Mouse (Mus musculus): Measurements from ENCODE around the gene Zmat5. TPM values are rescaled to one million over a fixed set of nuclear protein-coding genes. Genes with fewer than 3 reads are reported as not detected.
A peak's percentile ranks its signal among the peaks of the same experiment; 100 is the strongest.

Gene Zmat5
- polyA plus RNA-seq, 1 experiment from 2014 or later: 76.7 TPM

- H3K27me3 ChIP-seq: no peaks in the 10 kb centered on the region
- H3K4me1 ChIP-seq (replicated peaks): peaks cover 23% of the 10 kb centered on the region
- H3K36me3 ChIP-seq: peaks cover 89% of the 10 kb centered on the region
- no peak overlapping the region for H3K27ac ChIP-seq
- no peak for ATAC-seq (ENCODE audit: insufficient number of reproducible peaks, insufficient read depth, low FRiP score, low TSS enrichment, low read depth)
- H3K9ac ChIP-seq (replicated peaks): no peak overlapping the region
- no peak overlapping the region for H3K4me2 ChIP-seq
- H3K4me3 ChIP-seq (replicated peaks): no peak overlapping the region
- no peaks in the 10 kb centered on the region for H3K9me3 ChIP-seq
- WGBS: 83% methylated on average over 7 of the region's 7 CpGs
These were observed 27.1 kb upstream of the Zmat5 start for GRCm38 (mm10) chr11:4677250-4677872.

- H3K9me3 ChIP-seq: no peaks in the 10 kb centered on the region
- no peak for ATAC-seq (ENCODE audit: insufficient number of reproducible peaks, insufficient read depth, low FRiP score, low TSS enrichment, low read depth)
- 0 out of 2 replicates have a peak overlapping the region, but pooled peaks have one; percentile 9 for H3K9ac ChIP-seq (replicated peaks)
- peaks cover 89% of the 10 kb centered on the region for H3K36me3 ChIP-seq
- 60% methylated on average over 13 of the region's 13 CpGs for WGBS
- no peaks in the 10 kb centered on the region for H3K27me3 ChIP-seq
- no peak overlapping the region for H3K4me2 ChIP-seq
- H3K4me1 ChIP-seq (replicated peaks): peaks cover 23% of the 10 kb centered on the region
- no peak overlapping the region for H3K4me3 ChIP-seq (replicated peaks)
- peak overlapping the region; percentile 62 for H3K27ac ChIP-seq
These were observed 25.6 kb upstream of the Zmat5 start for GRCm38 (mm10) chr11:4678700-4679440.

- ATAC-seq (ENCODE audit: insufficient number of reproducible peaks, insufficient read depth, low FRiP score, low TSS enrichment, low read depth): no peak
- Histone ChIP-seq H3K9me3 (no peaks in the 10 kb centered on the region), H3K27ac (no peak overlapping the region), H3K4me3 (replicated peaks) (no peak overlapping the region), H3K4me1 (replicated peaks) (peaks cover 23% of the 10 kb centered on the region), H3K36me3 (peaks cover 89% of the 10 kb centered on the region), H3K9ac (replicated peaks) (no peak overlapping the region), H3K4me2 (no peak overlapping the region), H3K27me3 (no peaks in the 10 kb centered on the region)
- 87% methylated on average over 12 of the region's 12 CpGs for WGBS
These were observed 25.0 kb upstream of the Zmat5 start for GRCm38 (mm10) chr11:4679441-4679832.

- 13% methylated on average over 3 of the region's 3 CpGs for WGBS
- no peak for ATAC-seq (ENCODE audit: insufficient number of reproducible peaks, insufficient read depth, low FRiP score, low TSS enrichment, low read depth)
- Histone ChIP-seq H3K27me3 (no peaks in the 10 kb centered on the region), H3K9me3 (no peaks in the 10 kb centered on the region), H3K9ac (replicated peaks) (0 out of 2 replicates have a peak overlapping the region, but pooled peaks have one; percentile 23), H3K4me1 (replicated peaks) (peaks cover 23% of the 10 kb centered on the region), H3K4me2 (no peak overlapping the region), H3K4me3 (replicated peaks) (no peak overlapping the region), H3K27ac (peak overlapping the region; percentile 41; the same call in 1 of the 2 replicates), H3K36me3 (peaks cover 84% of the 10 kb centered on the region)
These were observed 24.4 kb upstream of the Zmat5 start for GRCm38 (mm10) chr11:4680126-4680525.

- H3K9ac ChIP-seq (replicated peaks): no peak overlapping the region
- no peaks in the 10 kb centered on the region for H3K27me3 ChIP-seq
- H3K4me1 ChIP-seq (replicated peaks): peaks cover 23% of the 10 kb centered on the region
- H3K9me3 ChIP-seq: no peaks in the 10 kb centered on the region
- WGBS: 80% methylated on average over 6 of the region's 6 CpGs
- no peak overlapping the region for H3K4me3 ChIP-seq (replicated peaks)
- no peak for ATAC-seq (ENCODE audit: insufficient number of reproducible peaks, insufficient read depth, low FRiP score, low TSS enrichment, low read depth)
- H3K27ac ChIP-seq: no peak overlapping the region
- no peak overlapping the region for H3K4me2 ChIP-seq
- peaks cover 60% of the 10 kb centered on the region for H3K36me3 ChIP-seq
These were observed 21.0 kb upstream of the Zmat5 start for GRCm38 (mm10) chr11:4683516-4683915.

GRCm38 (mm10) chr11:4684186-4684585 is 20.3 kb upstream of the Zmat5 start:
- H3K9ac ChIP-seq (replicated peaks): no peak overlapping the region
- peaks cover 16% of the 10 kb centered on the region for H3K4me1 ChIP-seq (replicated peaks)

GRCm38 (mm10) chr11:4685071-4685470 is 19.4 kb upstream of the Zmat5 start:
- no peak overlapping the region for H3K9ac ChIP-seq (replicated peaks)
- H3K27me3 ChIP-seq: no peaks in the 10 kb centered on the region
- no peak overlapping the region for H3K4me3 ChIP-seq (replicated peaks)
- H3K4me1 ChIP-seq (replicated peaks): peaks cover 7% of the 10 kb centered on the region; the same call in 1 of the 2 replicates
- H3K9me3 ChIP-seq: no peaks in the 10 kb centered on the region
- no peak overlapping the region for H3K27ac ChIP-seq
- H3K4me2 ChIP-seq: no peak overlapping the region
- WGBS: 84% methylated on average over 4 of the region's 4 CpGs
- peaks cover 45% of the 10 kb centered on the region for H3K36me3 ChIP-seq
- ATAC-seq (ENCODE audit: insufficient number of reproducible peaks, insufficient read depth, low FRiP score, low TSS enrichment, low read depth): no peak

More at GRCm38 (mm10) chr11:4684186-4684585, 20.3 kb upstream of the Zmat5 start:
- H3K27ac ChIP-seq: no peak overlapping the region
- H3K4me2 ChIP-seq: no peak overlapping the region
- ATAC-seq (ENCODE audit: insufficient number of reproducible peaks, insufficient read depth, low FRiP score, low TSS enrichment, low read depth): no peak
- no peaks in the 10 kb centered on the region for H3K27me3 ChIP-seq
- H3K36me3 ChIP-seq: peaks cover 53% of the 10 kb centered on the region
- H3K4me3 ChIP-seq (replicated peaks): no peak overlapping the region
- no peaks in the 10 kb centered on the region for H3K9me3 ChIP-seq
- WGBS: 42% methylated on average over 6 of the region's 6 CpGs

- ATAC-seq (ENCODE audit: insufficient number of reproducible peaks, insufficient read depth, low FRiP score, low TSS enrichment, low read depth): no peak
- no peak overlapping the region for H3K9ac ChIP-seq (replicated peaks)
- no peak overlapping the region for H3K4me2 ChIP-seq
- no peaks in the 10 kb centered on the region for H3K27me3 ChIP-seq
- H3K4me1 ChIP-seq (replicated peaks): 0 out of 2 replicates have a peak, but pooled peaks cover 5% of the 10 kb centered on the region
- WGBS: 72% methylated on average over 5 of the region's 5 CpGs
- H3K4me3 ChIP-seq (replicated peaks): no peak overlapping the region
- H3K36me3 ChIP-seq: peaks cover 41% of the 10 kb centered on the region
- H3K27ac ChIP-seq: no peak overlapping the region
- no peaks in the 10 kb centered on the region for H3K9me3 ChIP-seq
These were observed 19.0 kb upstream of the Zmat5 start for GRCm38 (mm10) chr11:4685510-4685909.

GRCm38 (mm10) chr11:4687027-4687426 is 17.5 kb upstream of the Zmat5 start:
- H3K27me3 ChIP-seq: no peaks in the 10 kb centered on the region
- H3K9ac ChIP-seq (replicated peaks): no peak overlapping the region
- 63% methylated on average over 3 of the region's 3 CpGs for WGBS

GRCm38 (mm10) chr11:4687874-4688273 is 16.6 kb upstream of the Zmat5 start:
- peaks cover 18% of the 10 kb centered on the region for H3K36me3 ChIP-seq
- ATAC-seq (ENCODE audit: insufficient number of reproducible peaks, insufficient read depth, low FRiP score, low TSS enrichment, low read depth): no peak
- H3K9me3 ChIP-seq: no peaks in the 10 kb centered on the region
- WGBS: 22% methylated on average over 3 of the region's 3 CpGs
- no peak overlapping the region for H3K4me3 ChIP-seq (replicated peaks)
- H3K4me1 ChIP-seq (replicated peaks): 0 out of 2 replicates have a peak, but pooled peaks cover 5% of the 10 kb centered on the region
- H3K27me3 ChIP-seq: no peaks in the 10 kb centered on the region
- no peak overlapping the region for H3K27ac ChIP-seq
- no peak overlapping the region for H3K9ac ChIP-seq (replicated peaks)
- no peak overlapping the region for H3K4me2 ChIP-seq

More at GRCm38 (mm10) chr11:4687027-4687426, 17.5 kb upstream of the Zmat5 start:
- ATAC-seq (ENCODE audit: insufficient number of reproducible peaks, insufficient read depth, low FRiP score, low TSS enrichment, low read depth): no peak
- Histone ChIP-seq H3K4me2 (no peak overlapping the region), H3K4me3 (replicated peaks) (no peak overlapping the region), H3K36me3 (peaks cover 26% of the 10 kb centered on the region), H3K4me1 (replicated peaks) (0 out of 2 replicates have a peak, but pooled peaks cover 5% of the 10 kb centered on the region), H3K27ac (no peak overlapping the region), H3K9me3 (no peaks in the 10 kb centered on the region)

GRCm38 (mm10) chr11:4688632-4689380 is 15.7 kb upstream of the Zmat5 start:
- Histone ChIP-seq H3K4me1 (replicated peaks) (0 out of 2 replicates have a peak, but pooled peaks cover 5% of the 10 kb centered on the region), H3K4me3 (replicated peaks) (no peak overlapping the region), H3K9ac (replicated peaks) (no peak overlapping the region), H3K36me3 (peaks cover 8% of the 10 kb centered on the region; the same call in 1 of the 2 replicates), H3K27me3 (no peaks in the 10 kb centered on the region), H3K9me3 (no peaks in the 10 kb centered on the region), H3K27ac (no peak overlapping the region), H3K4me2 (no peak overlapping the region)
- ATAC-seq (ENCODE audit: insufficient number of reproducible peaks, insufficient read depth, low FRiP score, low TSS enrichment, low read depth): no peak
- WGBS: 59% methylated on average over 11 of the region's 11 CpGs

All from limb, embryonic 12.5 days (tissue).